36 mouse cellular contexts compared by ENCODE assay signal in genomic region chr14:54509774-54510173, GRCm38 (mm10). TPM values are rescaled to one million over a fixed set of nuclear protein-coding genes. Genes with fewer than 3 reads are reported as not detected.
"Had no signal": no experiment of that assay in that cellular context is flagged by ENCODE, and none has a peak within 500 bp of the region (broad histone marks: within the 10 kb centered on the region; RNA-seq: fewer than 3 reads in every experiment).

No protein-coding gene starts in this region.

- H3K4me3 ChIP-seq: heart, embryonic 10.5 days; heart, embryonic 12.5 days; heart, embryonic 13.5 days; heart, embryonic 15.5 days; hindbrain, embryonic 10.5 days; hindbrain, embryonic 12.5 days; hindbrain, embryonic 13.5 days; hindbrain, embryonic 15.5 days; intestine, embryonic 15.5 days; kidney, embryonic 15.5 days; layer of hippocampus, adult 2 months; left cerebral cortex, adult 2 months had no signal

- H3K4me2 ChIP-seq: heart, embryonic 12.5 days; heart, embryonic 13.5 days; heart, embryonic 15.5 days; hindbrain, embryonic 12.5 days; hindbrain, embryonic 13.5 days; hindbrain, embryonic 14.5 days; hindbrain, embryonic 15.5 days; intestine, embryonic 15.5 days; kidney, embryonic 15.5 days had no signal

- H3K9ac ChIP-seq: heart, embryonic 12.5 days; heart, embryonic 13.5 days; heart, embryonic 15.5 days; hindbrain, embryonic 12.5 days; hindbrain, embryonic 13.5 days; hindbrain, embryonic 14.5 days; hindbrain, embryonic 15.5 days; intestine, embryonic 15.5 days; kidney, embryonic 15.5 days had no signal

- ATAC-seq: hindbrain, embryonic 16.5 days; hindbrain, postnatal 0 days; inflammation-experienced regulatory T-cells, adult 6 months; intestine, embryonic 15.5 days; intestine, embryonic 16.5 days; intestine, postnatal 0 days had no signal

- H3K9me3 ChIP-seq: heart, embryonic 10.5 days; heart, embryonic 12.5 days; heart, embryonic 13.5 days; heart, embryonic 15.5 days; hindbrain, embryonic 13.5 days; hindbrain, embryonic 15.5 days; intestine, embryonic 15.5 days; kidney, embryonic 15.5 days had no signal

- H3K27ac ChIP-seq: heart, embryonic 10.5 days; heart, embryonic 13.5 days; heart, embryonic 15.5 days; hindbrain, embryonic 10.5 days; hindbrain, embryonic 12.5 days; hindbrain, embryonic 13.5 days; hindbrain, embryonic 14.5 days; hindbrain, embryonic 15.5 days; hindbrain, postnatal 0 days; intestine, embryonic 15.5 days; kidney, embryonic 15.5 days; kidney, postnatal 0 days; layer of hippocampus, adult 2 months; left cerebral cortex, adult 2 months had no signal

- H3K4me1 ChIP-seq: heart, embryonic 10.5 days; heart, embryonic 12.5 days; heart, embryonic 13.5 days; heart, embryonic 15.5 days; hindbrain, embryonic 10.5 days; hindbrain, embryonic 12.5 days; hindbrain, embryonic 13.5 days; hindbrain, embryonic 15.5 days; intestine, embryonic 15.5 days; kidney, embryonic 15.5 days had no signal

- DNase-seq: heart, postnatal 10 days; heart, postnatal 14 days; heart, postnatal 36 days; heart, postnatal 4 days; kidney, adult 11 months; kidney, adult 18-20 months; kidney, adult 2 months; kidney, adult 8-10 months; kidney, adult 9 months; kidney, postnatal 10 days; kidney, postnatal 14 days; kidney, postnatal 25 days; kidney, postnatal 36 days; kidney, postnatal 4 days; layer of hippocampus, adult 9-11 months; layer of hippocampus, postnatal 36 days had no signal

- H3K27me3 ChIP-seq: heart, embryonic 12.5 days; heart, embryonic 13.5 days; heart, embryonic 15.5 days; hindbrain, embryonic 12.5 days; hindbrain, embryonic 13.5 days; hindbrain, embryonic 15.5 days; intestine, embryonic 15.5 days; kidney, embryonic 15.5 days had no signal

RNA-seq across cellular contexts. Expression of gene Rem2, which starts 33.9 kb away (rescaled TPM):
- total RNA-seq: heart, postnatal 10 days; heart, postnatal 14 days; heart, postnatal 25 days; heart, postnatal 36 days had no signal
